Mouse (Mus musculus) G1E (cell line): ENCODE measurements at regions not wholly inside any gene's neighbourhood (a gene's known extent, or its start where the extent isn't known, plus 50 kb on each side); places are given as distances from the start of the nearest gene placed in this dataset.

Experiments used
- CTCF ChIP-seq: IDR thresholded peaks from 2 replicates; pipeline ENCODE4 v1.5.1; 2012; ENCODE audit warnings: low read depth, low read length, inconsistent platforms, mixed read lengths
- GATA1 ChIP-seq: IDR thresholded peaks from 2 replicates; pipeline ENCODE4 v1.6.1; 2012; ENCODE audit warnings: borderline replicate concordance, low read length, inconsistent platforms, mixed read lengths
- GATA2 ChIP-seq: IDR thresholded peaks from 2 replicates; pipeline ENCODE4 v1.6.1; 2012; ENCODE audit warnings: low read depth, low read length, inconsistent platforms, borderline replicate concordance
- POLR2AphosphoS5 ChIP-seq: IDR thresholded peaks from 2 replicates; pipeline ENCODE4 v1.6.1; 2012; ENCODE audit warnings: low read depth, low read length, inconsistent platforms; ENCODE audit not compliant: insufficient replicate concordance
- TAL1 ChIP-seq: conservative IDR thresholded peaks from 2 replicates; pipeline ENCODE4 v1.6.1; 2012; ENCODE audit warnings: low read depth, low read length, inconsistent platforms, mixed read lengths

- TF ChIP-seq POLR2AphosphoS5 (no peak), CTCF (no peak), GATA1 (no peak), TAL1 (no peak), GATA2 (no peak)
Measured at GRCm38 (mm10) chr15:90291848-90292247, 67.7 kb downstream of the Alg10b start.
